In genomic region chr9:117814661-117815060, GRCm38 (mm10) we compare ENCODE assay signal across 14 mouse cellular contexts.
DNase-seq lines count a peak whose midpoint lies in the region; ATAC-seq lines count a peak whose summit lies in the region.
"Had no signal": no experiment of that assay in that cellular context is flagged by ENCODE, and none has a peak within 500 bp of the region (broad histone marks: within the 10 kb centered on the region; RNA-seq: fewer than 3 reads in every experiment).

No protein-coding gene starts in this region.

- no peaks in the 10 kb centered on the region for H3K27me3 ChIP-seq in forebrain, embryonic 11.5 days (ENCODE audit: control insufficient read depth, insufficient read depth, low read length)
- no peaks in the 10 kb centered on the region for H3K27me3 ChIP-seq in forebrain, embryonic 16.5 days (replicated peaks; ENCODE audit: control insufficient read depth, insufficient read depth, low read length)
- no peaks in the 10 kb centered on the region for H3K27me3 ChIP-seq in neural tube, embryonic 14.5 days (ENCODE audit: control insufficient read depth, insufficient read depth, low read length)
- H3K27me3 ChIP-seq in hindbrain, embryonic 16.5 days (replicated peaks; ENCODE audit: control insufficient read depth, insufficient read depth, low read length): no peaks in the 10 kb centered on the region
- no peaks in the 10 kb centered on the region for H3K27me3 ChIP-seq in limb, embryonic 10.5 days (ENCODE audit: low read depth, poor library complexity, severe bottlenecking)
- H3K27me3 ChIP-seq: CH12.LX; limb, embryonic 12.5 days had no signal

- no peak overlapping the region for H3K9ac ChIP-seq in forebrain, embryonic 11.5 days (ENCODE audit: low read length)
- H3K9ac ChIP-seq in forebrain, embryonic 16.5 days (replicated peaks; ENCODE audit: low read depth, low read length): no peak overlapping the region
- H3K9ac ChIP-seq in neural tube, embryonic 14.5 days (replicated peaks; ENCODE audit: low read depth, low read length): no peak overlapping the region
- H3K9ac ChIP-seq in hindbrain, embryonic 16.5 days (ENCODE audit: low read depth, low read length): no peak overlapping the region
- H3K9ac ChIP-seq: limb, embryonic 12.5 days; liver, embryonic 14.5 days had no signal

- no peak overlapping the region for H3K4me3 ChIP-seq in forebrain, embryonic 11.5 days (ENCODE audit: low read depth, low read length)
- H3K4me3 ChIP-seq in forebrain, embryonic 16.5 days (replicated peaks; ENCODE audit: low read length): no peak overlapping the region
- H3K4me3 ChIP-seq in neural tube, embryonic 14.5 days (ENCODE audit: low read depth, low read length): no peak overlapping the region
- H3K4me3 ChIP-seq in hindbrain, embryonic 16.5 days (ENCODE audit: low read length): no peak overlapping the region
- no peak overlapping the region for H3K4me3 ChIP-seq in limb, embryonic 10.5 days
- H3K4me3 ChIP-seq: limb, embryonic 12.5 days had no signal

- peak; percentile 57 for DNase-seq in forebrain, embryonic 11.5 days (ENCODE audit: low spot score)
- no peak for DNase-seq in neural tube, embryonic 10.5 days (ENCODE audit: extremely low spot score, low spot score)
- DNase-seq in cerebellum, adult 9-10 months: no peak
- no peak for DNase-seq in right cerebral cortex, postnatal 36 days (ENCODE audit: low spot score in 2 of 2)
- no peak for DNase-seq in limb, embryonic 10.5 days (ENCODE audit: low spot score)
- DNase-seq: adrenal gland, postnatal 25 days; kidney, adult 8-10 months; right cerebral cortex, postnatal 25 days had no signal

- peak; percentile 89 for ATAC-seq in forebrain, embryonic 11.5 days (replicated peaks; ENCODE audit: low FRiP score)
- ATAC-seq in forebrain, embryonic 16.5 days: no peak
- 0 out of 2 replicates have a peak, but pooled peaks have one; percentile 17 for ATAC-seq in neural tube, embryonic 14.5 days (ENCODE audit: low read depth)
- ATAC-seq in hindbrain, embryonic 16.5 days: 0 out of 2 replicates have a peak, but pooled peaks have one; percentile 45

- no peaks in the 10 kb centered on the region for H3K9me3 ChIP-seq in forebrain, embryonic 11.5 days (ENCODE audit: control insufficient read depth, low read length)
- H3K9me3 ChIP-seq in forebrain, embryonic 16.5 days (ENCODE audit: control insufficient read depth, low read length): no peaks in the 10 kb centered on the region
- H3K9me3 ChIP-seq in neural tube, embryonic 14.5 days (ENCODE audit: control insufficient read depth, low read length): no peaks in the 10 kb centered on the region
- no peaks in the 10 kb centered on the region for H3K9me3 ChIP-seq in hindbrain, embryonic 16.5 days (ENCODE audit: control insufficient read depth, low read length)
- no peaks in the 10 kb centered on the region for H3K9me3 ChIP-seq in limb, embryonic 10.5 days (replicated peaks)
- H3K9me3 ChIP-seq: limb, embryonic 12.5 days had no signal

- no peaks in the 10 kb centered on the region for H3K36me3 ChIP-seq in forebrain, embryonic 11.5 days (ENCODE audit: control insufficient read depth, insufficient read depth, low read length)
- H3K36me3 ChIP-seq in forebrain, embryonic 16.5 days (ENCODE audit: control insufficient read depth, insufficient read depth): no peaks in the 10 kb centered on the region
- no peaks in the 10 kb centered on the region for H3K36me3 ChIP-seq in neural tube, embryonic 14.5 days (ENCODE audit: control insufficient read depth, insufficient read depth, low read length)
- no peaks in the 10 kb centered on the region for H3K36me3 ChIP-seq in hindbrain, embryonic 16.5 days (ENCODE audit: control insufficient read depth, insufficient read depth, low read length)
- H3K36me3 ChIP-seq in limb, embryonic 10.5 days: no peaks in the 10 kb centered on the region
- H3K36me3 ChIP-seq: limb, embryonic 12.5 days had no signal

- WGBS in forebrain, embryonic 11.5 days: 25% methylated on average over 4 of the region's 4 CpGs
- 11% methylated on average over 4 of the region's 4 CpGs for WGBS in forebrain, embryonic 16.5 days
- WGBS in neural tube, embryonic 14.5 days: 26% methylated on average over 4 of the region's 4 CpGs
- WGBS in hindbrain, embryonic 16.5 days: 26% methylated on average over 4 of the region's 4 CpGs
- WGBS in limb, embryonic 10.5 days: 65% methylated on average over 4 of the region's 4 CpGs

- H3K4me1 ChIP-seq in forebrain, embryonic 11.5 days (replicated peaks; ENCODE audit: control insufficient read depth, insufficient read depth, low read length): peaks cover 8% of the 10 kb centered on the region; the same call in 1 of the 2 replicates
- H3K4me1 ChIP-seq in forebrain, embryonic 16.5 days (replicated peaks; ENCODE audit: control insufficient read depth, insufficient read depth, low read length): peaks cover 5% of the 10 kb centered on the region; the same call in 1 of the 2 replicates
- 0 out of 2 replicates have a peak, but pooled peaks cover 3% of the 10 kb centered on the region for H3K4me1 ChIP-seq in neural tube, embryonic 14.5 days (ENCODE audit: control insufficient read depth, insufficient read depth, low read length)
- H3K4me1 ChIP-seq in hindbrain, embryonic 16.5 days (ENCODE audit: control insufficient read depth, insufficient read depth, low read depth, low read length): no peaks in the 10 kb centered on the region; the same call in 1 of the 2 replicates
- peaks cover 11% of the 10 kb centered on the region; the same call in 1 of the 2 replicates for H3K4me1 ChIP-seq in limb, embryonic 10.5 days

- no peak overlapping the region for H3K27ac ChIP-seq in forebrain, embryonic 11.5 days (ENCODE audit: low read depth, low read length)
- no peak overlapping the region for H3K27ac ChIP-seq in forebrain, embryonic 16.5 days (ENCODE audit: low read length)
- no peak overlapping the region for H3K27ac ChIP-seq in neural tube, embryonic 14.5 days (ENCODE audit: low read depth, low read length)
- H3K27ac ChIP-seq in hindbrain, embryonic 16.5 days (ENCODE audit: low read depth, low read length): no peak overlapping the region
- no peak overlapping the region; the same call in 1 of the 2 replicates for H3K27ac ChIP-seq in limb, embryonic 10.5 days
- H3K27ac ChIP-seq: limb, embryonic 12.5 days; liver, embryonic 14.5 days had no signal

- no peak overlapping the region for H3K4me2 ChIP-seq in forebrain, embryonic 11.5 days (ENCODE audit: low read depth, low read length, severe bottlenecking)
- no peak overlapping the region for H3K4me2 ChIP-seq in forebrain, embryonic 16.5 days (ENCODE audit: low read length)
- H3K4me2 ChIP-seq in neural tube, embryonic 14.5 days (ENCODE audit: low read depth, low read length): no peak overlapping the region
- no peak overlapping the region for H3K4me2 ChIP-seq in hindbrain, embryonic 16.5 days (ENCODE audit: low read length)
- H3K4me2 ChIP-seq: limb, embryonic 12.5 days had no signal
